Mouse (Mus musculus) ES-Bruce4 (cell line): ENCODE results near the gene Ddb2.

Experiments used
- CTCF ChIP-seq: IDR thresholded peaks from one replicate; pipeline ENCODE4 v1.8.1; 2011; ENCODE audit warnings: low read depth, low read length
- EP300 ChIP-seq: IDR thresholded peaks from 2 replicates; pipeline ENCODE4 v1.6.1; 2011; ENCODE audit warnings: low read depth, low read length; ENCODE audit not compliant: insufficient read depth
- POLR2A ChIP-seq: IDR thresholded peaks from one replicate; pipeline ENCODE4 v1.8.1; 2011; ENCODE audit warnings: low read length; ENCODE audit not compliant: insufficient read depth

DNA sequence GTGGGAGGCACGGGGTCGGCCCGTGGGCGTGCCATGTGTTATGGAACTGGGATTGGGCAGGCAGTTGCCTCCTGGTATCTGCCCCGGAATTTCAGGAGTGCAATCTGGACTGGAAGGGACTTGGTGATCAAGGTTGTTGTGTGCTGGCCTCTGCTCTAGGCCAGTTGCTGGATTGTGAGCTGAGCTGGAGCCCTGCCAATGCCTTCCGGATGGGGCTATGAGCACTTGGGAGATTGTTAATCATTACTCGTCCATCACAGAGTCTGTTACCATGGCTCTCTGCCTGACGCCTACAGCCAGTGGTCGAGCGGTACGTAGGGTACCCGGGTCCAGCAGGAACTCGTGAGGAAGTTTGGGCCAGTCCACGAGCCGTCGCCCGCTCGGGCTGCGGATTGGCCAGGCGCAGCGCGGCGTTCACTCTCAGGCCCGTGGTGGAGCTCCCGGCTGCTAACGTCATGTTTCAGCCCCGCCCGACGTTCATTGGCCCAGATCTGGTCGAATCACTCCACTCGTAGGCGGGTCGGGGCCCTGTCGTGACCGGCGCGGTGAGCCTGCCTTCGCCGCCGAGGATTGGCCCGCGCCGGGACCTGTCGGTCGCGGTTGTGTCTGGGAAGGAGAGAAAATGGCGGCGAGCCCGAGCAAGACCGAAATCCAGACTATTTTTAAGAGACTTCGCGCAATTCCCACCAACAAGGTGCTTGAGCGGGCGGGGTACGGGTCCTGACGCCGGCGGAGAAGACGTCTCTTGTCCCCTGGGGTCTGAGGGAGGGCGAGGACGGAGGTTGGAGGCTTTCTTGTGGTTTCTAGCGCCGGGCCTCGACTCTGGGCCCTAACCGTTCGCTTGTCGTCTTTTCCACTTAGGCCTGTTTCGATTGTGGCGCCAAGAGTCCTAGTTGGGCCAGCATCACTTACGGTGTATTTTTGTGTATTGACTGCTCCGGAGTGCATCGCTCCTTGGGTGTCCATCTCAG lies 28.2 kb upstream of the Ddb2 start, which contains the start of gene Arfgap2:
- TF ChIP-seq POLR2A (peak; percentile 75), CTCF (no peak), EP300 (no peak)
